Mouse (Mus musculus) thymus, postnatal 0 days (tissue): ENCODE results near the gene Sumf1. TPM values are rescaled to one million over a fixed set of nuclear protein-coding genes. Genes with fewer than 3 reads are reported as not detected.

Source experiments
- DNase-seq: peaks from one replicate; pipeline ENCODE4 v3.0.0-alpha.2; 2015; ENCODE audit warnings: low spot score
- polyA plus RNA-seq: library from polyadenylated mRNA; unstranded; fragments of >200 nt; fragmentation: Nextera tagmentation; extraction: Ambion mirVana; gene quantifications from 2 replicates; pipeline ENCODE4 v1.2.1, GENCODE M21; 2015

Gene Sumf1
- polyA plus RNA-seq, 1 experiment from 2014 or later = 17.3 TPM

- peak; percentile 33 for DNase-seq
Measured at GRCm38 (mm10) chr6:108148435-108148834, 36.9 kb downstream of the Sumf1 start.

GRCm38 (mm10) chr6:108146637-108147036 lies 38.7 kb downstream of the Sumf1 start:
- DNase-seq = no peak

- no peak for DNase-seq
Measured at GRCm38 (mm10) chr6:108145941-108146588, 39.3 kb downstream of the Sumf1 start.

GRCm38 (mm10) chr6:108145241-108145640 lies 40.1 kb downstream of the Sumf1 start:
- no peak for DNase-seq

- DNase-seq = no peak
Measured at GRCm38 (mm10) chr6:108142796-108143195, 42.6 kb downstream of the Sumf1 start.

- DNase-seq = no peak
Measured at GRCm38 (mm10) chr6:108140722-108141490, 44.5 kb downstream of the Sumf1 start.

GRCm38 (mm10) chr6:108137031-108137430 lies 48.4 kb downstream of the Sumf1 start:
- no peak for DNase-seq

GRCm38 (mm10) chr6:108136286-108136685 lies 49.1 kb downstream of the Sumf1 start:
- no peak for DNase-seq

GRCm38 (mm10) chr6:108132268-108132935 lies 53.0 kb downstream of the Sumf1 start:
- no peak for DNase-seq

- DNase-seq = no peak
Measured at GRCm38 (mm10) chr6:108130718-108131117, 54.7 kb downstream of the Sumf1 start.

GRCm38 (mm10) chr6:108126631-108127030 lies 58.8 kb downstream of the Sumf1 start:
- no peak for DNase-seq

GRCm38 (mm10) chr6:108125474-108125873 lies 59.9 kb downstream of the Sumf1 start:
- DNase-seq = no peak

- no peak for DNase-seq
Measured at GRCm38 (mm10) chr6:108117881-108118280, 67.5 kb downstream of the Sumf1 start.

- no peak for DNase-seq
Measured at GRCm38 (mm10) chr6:108114971-108115370, 70.4 kb downstream of the Sumf1 start.

GRCm38 (mm10) chr6:108111693-108112092 lies 73.7 kb downstream of the Sumf1 start:
- DNase-seq = no peak

- no peak for DNase-seq
Measured at GRCm38 (mm10) chr6:108110336-108110735, 75.0 kb downstream of the Sumf1 start.

GRCm38 (mm10) chr6:108107376-108107775 lies 78.0 kb downstream of the Sumf1 start:
- no peak for DNase-seq

GRCm38 (mm10) chr6:108101936-108102830 lies 83.2 kb downstream of the Sumf1 start:
- no peak for DNase-seq

- DNase-seq = no peak
Measured at GRCm38 (mm10) chr6:108098846-108099217, 86.5 kb downstream of the Sumf1 start.

GRCm38 (mm10) chr6:108098171-108098845 lies 87.1 kb downstream of the Sumf1 start:
- DNase-seq = peak; percentile 81

- DNase-seq = no peak
Measured at GRCm38 (mm10) chr6:108095445-108095844, 89.9 kb downstream of the Sumf1 start.
